Mouse (Mus musculus) forebrain, embryonic 12.5 days (tissue): ENCODE measurements around the gene Arhgap1. TPM values are rescaled to one million over a fixed set of nuclear protein-coding genes. Genes with fewer than 3 reads are reported as not detected.

Experiments used
- ATAC-seq: fragments of 200-750 bp; cut with Nextera tagmentation; 2 replicates; pipeline ENCODE4 v1.8.0; 2017; ENCODE audit warnings: moderate TSS enrichment; ENCODE audit not compliant: low FRiP score
- H3K27ac ChIP-seq: fragments of 300-500 bp; sonication (generic); 2 replicates; pipeline ENCODE4 v1.5.1; 2016; ENCODE audit warnings: mild to moderate bottlenecking
- H3K27me3 ChIP-seq: fragments of 300-500 bp; sonication (generic); 2 replicates; pipeline ENCODE4 v1.6.1; 2016; ENCODE audit warnings: mild to moderate bottlenecking
- H3K36me3 ChIP-seq: fragments of 300-500 bp; sonication (generic); replicated peaks from 2 replicates; pipeline ENCODE4 v1.6.1; 2016; ENCODE audit warnings: mild to moderate bottlenecking
- H3K4me1 ChIP-seq: fragments of 300-500 bp; sonication (generic); 2 replicates; pipeline ENCODE4 v1.6.1; 2016
- H3K4me2 ChIP-seq: fragments of 300-500 bp; sonication (generic); 2 replicates; pipeline ENCODE4 v1.6.1; 2016; ENCODE audit warnings: mild to moderate bottlenecking, moderate library complexity
- H3K4me3 ChIP-seq: fragments of 300-500 bp; sonication (generic); replicated peaks from 2 replicates; pipeline ENCODE4 v1.5.1; 2016; ENCODE audit warnings: mild to moderate bottlenecking
- H3K9ac ChIP-seq: fragments of 300-500 bp; sonication (generic); 2 replicates; pipeline ENCODE4 v1.6.1; 2016; ENCODE audit warnings: mild to moderate bottlenecking
- H3K9me3 ChIP-seq: fragments of 300-500 bp; sonication (generic); 2 replicates; pipeline ENCODE4 v1.6.1; 2016
- WGBS: fragments of 180-500 bp; shearing (Covaris S2); methylation state at CpG from one replicate; pipeline ENCODE4 v1.1.7; 2016; 5-methylcytosine and 5-hydroxymethylcytosine counted together
- polyA plus RNA-seq: library from polyadenylated mRNA; unstranded; fragments of >200 nt; fragmentation: Nextera tagmentation; extraction: Ambion mirVana; gene quantifications from 2 replicates; pipeline ENCODE4 v1.2.1, GENCODE M21; 2016

Arhgap1 gene
- polyA plus RNA-seq, 1 experiment from 2014 or later: 71.0 TPM

- no peak overlapping the region for H3K9ac ChIP-seq
- ATAC-seq: no peak
- 83% methylated on average over 12 of the region's 12 CpGs for WGBS
- H3K27ac ChIP-seq: no peak overlapping the region
- no peaks in the 10 kb centered on the region for H3K9me3 ChIP-seq
- H3K4me1 ChIP-seq: no peaks in the 10 kb centered on the region
- no peaks in the 10 kb centered on the region for H3K27me3 ChIP-seq
- no peak overlapping the region for H3K4me3 ChIP-seq
- H3K36me3 ChIP-seq: no peaks in the 10 kb centered on the region
- H3K4me2 ChIP-seq: no peak overlapping the region
Measured at GRCm38 (mm10) chr2:91633334-91633977, 16.2 kb upstream of the Arhgap1 start.

- ATAC-seq: no peak
- no peak overlapping the region for H3K4me3 ChIP-seq
- WGBS: 86% methylated on average over 9 of the region's 9 CpGs
- no peaks in the 10 kb centered on the region for H3K9me3 ChIP-seq
- no peaks in the 10 kb centered on the region for H3K4me1 ChIP-seq
- no peak overlapping the region for H3K9ac ChIP-seq
- H3K27ac ChIP-seq: no peak overlapping the region
- H3K4me2 ChIP-seq: no peak overlapping the region
- H3K36me3 ChIP-seq: no peaks in the 10 kb centered on the region
- no peaks in the 10 kb centered on the region for H3K27me3 ChIP-seq
Measured at GRCm38 (mm10) chr2:91634841-91635240, 14.8 kb upstream of the Arhgap1 start.

- 89% methylated on average over 11 of the region's 11 CpGs for WGBS
- H3K4me2 ChIP-seq: no peak overlapping the region
- no peak overlapping the region for H3K4me3 ChIP-seq
- no peaks in the 10 kb centered on the region for H3K36me3 ChIP-seq
- H3K4me1 ChIP-seq: no peaks in the 10 kb centered on the region
- no peak overlapping the region for H3K9ac ChIP-seq
- no peak overlapping the region for H3K27ac ChIP-seq
- H3K27me3 ChIP-seq: no peaks in the 10 kb centered on the region
- H3K9me3 ChIP-seq: no peaks in the 10 kb centered on the region
- no peak for ATAC-seq
Measured at GRCm38 (mm10) chr2:91635486-91635885, 14.2 kb upstream of the Arhgap1 start.

GRCm38 (mm10) chr2:91636229-91636628 lies 13.4 kb upstream of the Arhgap1 start, which contains the start of gene F2:
F2 (minus strand) TSS chr2:91636414.
- WGBS: 90% methylated on average over 8 of the region's 8 CpGs
- no peaks in the 10 kb centered on the region for H3K9me3 ChIP-seq
- no peak within 1 kb of the TSS for H3K27ac ChIP-seq
- H3K4me1 ChIP-seq: no peaks in the 10 kb centered on the region
- H3K27me3 ChIP-seq: no peaks in the 10 kb centered on the region
- no peak for ATAC-seq
- no peak within 1 kb of the TSS for H3K4me2 ChIP-seq
- no peak within 1 kb of the TSS for H3K4me3 ChIP-seq
- H3K9ac ChIP-seq: no peak within 1 kb of the TSS
- H3K36me3 ChIP-seq: no peaks in the 10 kb centered on the region

GRCm38 (mm10) chr2:91636727-91637338 lies 12.8 kb upstream of the Arhgap1 start:
- ATAC-seq: no peak
- Histone ChIP-seq H3K36me3 (peaks cover 2% of the 10 kb centered on the region; the same call in 1 of the 2 replicates), H3K4me3 (no peak overlapping the region), H3K4me2 (no peak overlapping the region), H3K9ac (no peak overlapping the region), H3K4me1 (no peaks in the 10 kb centered on the region), H3K27me3 (no peaks in the 10 kb centered on the region), H3K9me3 (no peaks in the 10 kb centered on the region), H3K27ac (no peak overlapping the region)
- 84% methylated on average over 5 of the region's 5 CpGs for WGBS

GRCm38 (mm10) chr2:91638931-91639330 lies 10.7 kb upstream of the Arhgap1 start:
- Histone ChIP-seq H3K4me3 (no peak overlapping the region), H3K36me3 (peaks cover 18% of the 10 kb centered on the region), H3K9ac (no peak overlapping the region), H3K4me1 (no peaks in the 10 kb centered on the region), H3K9me3 (no peaks in the 10 kb centered on the region), H3K4me2 (no peak overlapping the region), H3K27ac (no peak overlapping the region), H3K27me3 (no peaks in the 10 kb centered on the region)
- no peak for ATAC-seq
- WGBS: 85% methylated on average over 6 of the region's 6 CpGs

GRCm38 (mm10) chr2:91642825-91643415 lies 6.7 kb upstream of the Arhgap1 start:
- Histone ChIP-seq H3K9me3 (no peaks in the 10 kb centered on the region), H3K36me3 (peaks cover 58% of the 10 kb centered on the region), H3K4me1 (0 out of 2 replicates have a peak, but pooled peaks cover 3% of the 10 kb centered on the region), H3K9ac (no peak overlapping the region), H3K27me3 (no peaks in the 10 kb centered on the region), H3K27ac (no peak overlapping the region), H3K4me3 (no peak overlapping the region), H3K4me2 (no peak overlapping the region)
- no peak for ATAC-seq
- WGBS: 88% methylated on average over 2 of the region's 2 CpGs

GRCm38 (mm10) chr2:91644021-91644420 lies 5.6 kb upstream of the Arhgap1 start:
- no peak overlapping the region for H3K27ac ChIP-seq
- no peaks in the 10 kb centered on the region for H3K27me3 ChIP-seq
- WGBS: 98% methylated on average over 11 of the region's 11 CpGs
- peaks cover 11% of the 10 kb centered on the region for H3K4me1 ChIP-seq
- H3K4me3 ChIP-seq: no peak overlapping the region
- H3K4me2 ChIP-seq: no peak overlapping the region
- no peak overlapping the region for H3K9ac ChIP-seq
- H3K36me3 ChIP-seq: peaks cover 59% of the 10 kb centered on the region
- no peak for ATAC-seq
- H3K9me3 ChIP-seq: no peaks in the 10 kb centered on the region

- H3K36me3 ChIP-seq: peaks cover 59% of the 10 kb centered on the region
- 95% methylated on average over 15 of the region's 15 CpGs for WGBS
Measured at GRCm38 (mm10) chr2:91645354-91645753, 4.3 kb upstream of the Arhgap1 start.

GRCm38 (mm10) chr2:91645811-91646210 lies 3.8 kb upstream of the Arhgap1 start:
- Histone ChIP-seq H3K27me3 (no peaks in the 10 kb centered on the region), H3K4me3 (no peak overlapping the region), H3K4me1 (peaks cover 16% of the 10 kb centered on the region), H3K4me2 (no peak overlapping the region), H3K9me3 (no peaks in the 10 kb centered on the region), H3K27ac (no peak overlapping the region), H3K9ac (no peak overlapping the region), H3K36me3 (peaks cover 59% of the 10 kb centered on the region)
- ATAC-seq: no peak
- WGBS: 96% methylated on average over 11 of the region's 11 CpGs

More at GRCm38 (mm10) chr2:91645354-91645753, 4.3 kb upstream of the Arhgap1 start:
- Histone ChIP-seq H3K9me3 (no peaks in the 10 kb centered on the region), H3K4me1 (peaks cover 13% of the 10 kb centered on the region), H3K4me3 (no peak overlapping the region), H3K27me3 (no peaks in the 10 kb centered on the region), H3K9ac (no peak overlapping the region), H3K27ac (no peak overlapping the region), H3K4me2 (no peak overlapping the region)
- ATAC-seq: no peak

GRCm38 (mm10) chr2:91646733-91647132 lies 2.9 kb upstream of the Arhgap1 start:
- no peak overlapping the region for H3K27ac ChIP-seq
- H3K4me1 ChIP-seq: peaks cover 22% of the 10 kb centered on the region
- no peaks in the 10 kb centered on the region for H3K27me3 ChIP-seq
- no peak overlapping the region for H3K4me3 ChIP-seq
- H3K9me3 ChIP-seq: no peaks in the 10 kb centered on the region
- H3K36me3 ChIP-seq: peaks cover 58% of the 10 kb centered on the region
- no peak overlapping the region for H3K9ac ChIP-seq
- 33% methylated on average over 1 of the region's 1 CpGs for WGBS
- no peak for ATAC-seq
- H3K4me2 ChIP-seq: no peak overlapping the region

GRCm38 (mm10) chr2:91649152-91649551 lies 508 bp upstream of the Arhgap1 start:
- Histone ChIP-seq H3K4me3 (peak overlapping the region; percentile 82), H3K36me3 (peaks cover 44% of the 10 kb centered on the region), H3K4me2 (peak overlapping the region; percentile 96), H3K9me3 (no peaks in the 10 kb centered on the region), H3K27ac (peak overlapping the region; percentile 54; the same call in 1 of the 2 replicates), H3K9ac (peak overlapping the region; percentile 95), H3K4me1 (peaks cover 33% of the 10 kb centered on the region), H3K27me3 (no peaks in the 10 kb centered on the region)
- ATAC-seq: no peak
- WGBS: 4% methylated on average over 15 of the region's 15 CpGs
